Mouse (Mus musculus): ENCODE measurements around the gene Serpinc1. TPM values are rescaled to one million over a fixed set of nuclear protein-coding genes. Genes with fewer than 3 reads are reported as not detected.

Serpinc1 gene
- polyA plus RNA-seq (2017; shearing (Covaris generic)) = 1.0 TPM

DNA sequence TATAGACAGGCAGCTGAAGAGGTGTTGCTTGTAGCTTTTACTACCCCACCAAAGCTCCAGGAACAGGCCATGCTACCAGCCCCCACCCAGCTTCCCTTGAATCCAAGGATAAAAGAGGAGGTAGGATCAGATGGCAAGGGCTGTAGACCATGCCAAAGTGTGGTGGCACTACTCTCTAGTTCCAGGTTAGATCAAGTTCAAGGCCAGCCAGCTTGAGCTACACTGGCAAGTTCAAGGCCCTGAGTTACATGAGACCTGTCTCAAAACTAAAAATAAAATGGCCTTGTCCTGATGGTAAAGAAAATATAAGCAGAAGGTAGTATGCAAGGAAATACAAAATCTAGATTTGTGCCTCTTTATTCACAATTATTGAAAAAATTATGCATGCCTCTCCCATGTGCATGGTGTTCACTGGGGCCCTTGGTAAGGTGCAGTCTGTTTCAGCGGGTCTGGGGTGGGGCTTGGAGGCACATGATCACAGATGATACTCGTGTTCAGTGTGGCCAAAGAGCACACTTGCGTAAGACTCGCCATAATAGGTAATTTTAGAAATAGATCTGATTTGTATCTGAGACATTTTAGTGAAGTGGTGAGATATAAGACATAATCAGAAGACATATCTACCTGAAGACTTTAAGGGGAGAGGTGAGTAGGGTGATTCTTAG lies at the start of gene Serpinc1:
Serpinc1 (plus strand) TSS at position 515 of the 665 bp plus-strand sequence.

DNA sequence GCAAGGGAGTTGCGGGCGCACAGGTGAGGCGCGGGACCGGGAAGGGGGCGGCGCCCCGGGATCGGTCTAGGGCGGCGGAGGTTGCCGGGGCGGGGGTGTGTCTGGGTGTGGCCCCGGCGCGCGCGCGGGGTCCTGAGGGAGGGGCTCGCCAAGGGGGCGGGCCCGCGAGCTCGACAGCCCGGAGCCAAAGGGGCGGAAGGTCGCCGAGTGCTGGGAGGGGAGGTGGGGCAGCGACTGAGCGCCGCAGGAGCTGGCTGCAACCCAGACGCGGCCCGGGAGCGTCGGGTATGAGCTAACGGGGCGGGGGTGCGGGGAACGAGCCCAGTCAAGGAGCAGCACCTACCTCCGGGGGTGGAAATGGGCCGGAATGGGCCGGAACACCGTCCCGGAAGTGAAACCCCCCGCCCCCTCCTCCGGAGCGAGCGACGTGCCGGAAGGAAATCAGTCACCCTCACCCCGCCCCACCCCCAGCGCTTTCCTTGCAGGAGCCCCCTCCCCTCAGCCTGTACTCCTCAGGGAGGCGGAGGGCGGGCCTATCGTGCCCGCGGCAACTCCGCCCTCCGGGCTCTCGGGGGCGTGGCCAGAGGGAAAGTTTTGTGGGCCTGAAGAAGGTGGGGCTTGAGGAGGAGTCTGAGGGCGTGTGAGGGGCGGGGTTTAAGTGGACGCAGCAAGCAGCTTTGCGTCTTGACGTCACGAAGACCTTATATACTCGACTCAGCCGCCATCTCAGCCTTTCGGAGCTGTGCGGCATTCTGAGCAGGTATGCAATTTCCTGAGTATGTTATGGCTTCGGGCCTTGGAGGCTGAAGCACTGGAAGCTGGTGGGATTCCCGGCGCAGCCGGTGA lies 56.3 kb downstream of the Serpinc1 start, which contains the start of gene Zbtb37:
Zbtb37 (minus strand) TSS at position 415 of the 846 bp plus-strand sequence.

Other genes starting within 250 kb of the Serpinc1 start
- 188 TPM for gene Rabgap1l, start 185.4 kb upstream of the Serpinc1 start, polyA plus RNA-seq (2017; shearing (Covaris generic))
- gene Rc3h1, start 72.2 kb upstream of the Serpinc1 start, polyA plus RNA-seq (2017; shearing (Covaris generic)) = 21.4 TPM
- 8.8 TPM for gene Zbtb37, start 56.3 kb downstream of the Serpinc1 start, polyA plus RNA-seq (2017; shearing (Covaris generic))
- gene Dars2, start 92.1 kb downstream of the Serpinc1 start, polyA plus RNA-seq (2017; shearing (Covaris generic)) = 13.5 TPM
- 81.4 TPM for gene Cenpl, start 92.1 kb downstream of the Serpinc1 start, polyA plus RNA-seq (2017; shearing (Covaris generic))
- 16.1 TPM for gene Klhl20, start 152.9 kb downstream of the Serpinc1 start, polyA plus RNA-seq (2017; shearing (Covaris generic))
- not detected for gene Ankrd45, start 164.1 kb downstream of the Serpinc1 start, polyA plus RNA-seq (2017; shearing (Covaris generic))
- not detected for gene Tex50, start 180.7 kb downstream of the Serpinc1 start, polyA plus RNA-seq (2017; shearing (Covaris generic))